Mouse (Mus musculus): ENCODE measurements at regions not wholly inside any gene's neighbourhood (a gene's known extent, or its start where the extent isn't known, plus 50 kb on each side); places are given as distances from the start of the nearest gene placed in this dataset.
"Not testable (repeated sequence)": the region's sequence is repeated elsewhere in the genome, so short reads cannot be mapped to it uniquely, and the experiment has no call there.

GRCm38 (mm10) chr13:7967886-7968285 is 234.8 kb upstream of the Adarb2 start:
- intact Hi-C loops (cut with DNase I): no loop called here
- no peak for DNase-seq (ENCODE audit: extremely low spot score in 1 of 2, low spot score in 2 of 2)

GRCm38 (mm10) chr13:7994198-7994597 is 208.5 kb upstream of the Adarb2 start:
- peak in 1 of 2 experiments; percentile 1 for DNase-seq (ENCODE audit: extremely low spot score in 1 of 2, low spot score in 2 of 2)

GRCm38 (mm10) chr13:8030096-8030495 is 172.6 kb upstream of the Adarb2 start:
- DNase-seq (ENCODE audit: extremely low spot score in 1 of 2, low spot score in 2 of 2); intact Hi-C loops (cut with DNase I): not testable (repeated sequence)

More at GRCm38 (mm10) chr13:7994198-7994597, 208.5 kb upstream of the Adarb2 start:
- intact Hi-C loops (cut with DNase I): no loop called here

GRCm38 (mm10) chr13:8050930-8051495 is 151.7 kb upstream of the Adarb2 start:
- intact Hi-C loops (cut with DNase I): no loop called here

GRCm38 (mm10) chr13:8056122-8056818 is 146.4 kb upstream of the Adarb2 start:
- peak in 1 of 2 experiments; percentile 9 for DNase-seq (ENCODE audit: extremely low spot score in 1 of 2, low spot score in 2 of 2)
- intact Hi-C loops (cut with DNase I): no loop called here

More at GRCm38 (mm10) chr13:8050930-8051495, 151.7 kb upstream of the Adarb2 start:
- no peak for DNase-seq (ENCODE audit: extremely low spot score in 1 of 2, low spot score in 2 of 2)

- intact Hi-C loops (cut with DNase I): no loop called here
- no peak for DNase-seq (ENCODE audit: extremely low spot score in 1 of 2, low spot score in 2 of 2)
Observed at GRCm38 (mm10) chr13:8087154-8087553, 115.5 kb upstream of the Adarb2 start.

GRCm38 (mm10) chr13:8089519-8089918 is 113.1 kb upstream of the Adarb2 start:
- DNase-seq (ENCODE audit: extremely low spot score in 1 of 2, low spot score in 2 of 2): no peak
- intact Hi-C loops (cut with DNase I): no loop called here

- intact Hi-C loops (cut with DNase I): no loop called here
- DNase-seq (ENCODE audit: extremely low spot score in 1 of 2, low spot score in 2 of 2): no peak
Observed at GRCm38 (mm10) chr13:8108701-8109100, 94.0 kb upstream of the Adarb2 start.

- DNase-seq (ENCODE audit: extremely low spot score in 1 of 2, low spot score in 2 of 2): no peak
- intact Hi-C loops (cut with DNase I): no loop called here
Observed at GRCm38 (mm10) chr13:8112953-8113352, 89.7 kb upstream of the Adarb2 start.

- DNase-seq (ENCODE audit: extremely low spot score in 1 of 2, low spot score in 2 of 2): no peak
- intact Hi-C loops (cut with DNase I): no loop called here
Observed at GRCm38 (mm10) chr13:8119013-8119412, 83.7 kb upstream of the Adarb2 start.

- no peak for DNase-seq (ENCODE audit: extremely low spot score in 1 of 2, low spot score in 2 of 2)
- intact Hi-C loops (cut with DNase I): no loop called here
Observed at GRCm38 (mm10) chr13:8119986-8120385, 82.7 kb upstream of the Adarb2 start.

- intact Hi-C loops (cut with DNase I): no loop called here
- no peak for DNase-seq (ENCODE audit: extremely low spot score in 1 of 2, low spot score in 2 of 2)
Observed at GRCm38 (mm10) chr13:8134764-8135163, 67.9 kb upstream of the Adarb2 start.

GRCm38 (mm10) chr13:8139396-8139795 is 63.3 kb upstream of the Adarb2 start:
- intact Hi-C loops (cut with DNase I): no loop called here
- DNase-seq (ENCODE audit: extremely low spot score in 1 of 2, low spot score in 2 of 2): no peak

GRCm38 (mm10) chr13:8152168-8152567 is 50.5 kb upstream of the Adarb2 start:
- intact Hi-C loops (cut with DNase I): no loop called here
- DNase-seq (ENCODE audit: extremely low spot score in 1 of 2, low spot score in 2 of 2): no peak
